Mouse (Mus musculus) MEL (cell line): Measurements from ENCODE around the gene Duox1. TPM values are rescaled to one million over a fixed set of nuclear protein-coding genes. Genes with fewer than 3 reads are reported as not detected.

ENCODE experiments used
- DNase-seq: peaks from one replicate; pipeline ENCODE4 v3.0.0; 2011; ENCODE audit warnings: low read depth, low spot score
- H3K27ac ChIP-seq: 2 replicates; pipeline ENCODE4 v1.5.1; 2012; ENCODE audit warnings: low read depth, mild to moderate bottlenecking, control low read depth, low read length, moderate library complexity; ENCODE audit not compliant: control insufficient read depth
- H3K27me3 ChIP-seq, 2 experiments: fragments of 150-350 bp in 1 of 2; sonication (generic) in 1 of 2; 2 replicates each; pipeline ENCODE4 v1.6.1; 2012; ENCODE audit warnings: low read length in 2 of 2, mild to moderate bottlenecking in 2 of 2, improper control_type of control experiment in 1 of 2, moderate library complexity in 1 of 2; ENCODE audit not compliant: insufficient read depth in 2 of 2, control insufficient read depth in 1 of 2
- H3K36me3 ChIP-seq, 2 experiments: 2 replicates each; pipeline ENCODE4 v1.6.1; 2012 to 2014; ENCODE audit warnings: low read length in 2 of 2, improper control_type of control experiment in 1 of 2, inconsistent platforms in 1 of 2, mild to moderate bottlenecking in 1 of 2; ENCODE audit not compliant: insufficient read depth in 2 of 2, control insufficient read depth in 1 of 2
- H3K4me1 ChIP-seq, 2 experiments: fragments of 150-350 bp in 1 of 2; sonication (generic) in 1 of 2; 2 replicates each; pipeline ENCODE4 v1.6.1; 2012; ENCODE audit warnings: low read length in 2 of 2, improper control_type of control experiment in 1 of 2, mild to moderate bottlenecking in 1 of 2; ENCODE audit not compliant: insufficient read depth in 2 of 2, control insufficient read depth in 1 of 2
- H3K4me3 ChIP-seq, 2 experiments: fragments of 150-350 bp in 1 of 2; sonication (generic) in 1 of 2; 2 replicates each; pipeline ENCODE4 v1.5.1; 2012; ENCODE audit warnings: low read depth in 2 of 2, low read length in 2 of 2, mild to moderate bottlenecking in 2 of 2, moderate library complexity in 2 of 2, control low read depth in 1 of 2, improper control_type of control experiment in 1 of 2; ENCODE audit not compliant: control insufficient read depth in 1 of 2, insufficient read depth in 1 of 2
- H3K79me2 ChIP-seq: 2 replicates; pipeline ENCODE4 v1.6.1; 2012; ENCODE audit warnings: mild to moderate bottlenecking, low read length, moderate library complexity; ENCODE audit not compliant: control insufficient read depth, poor library complexity, insufficient read depth
- H3K9ac ChIP-seq: 2 replicates; pipeline ENCODE4 v1.6.1; 2012; ENCODE audit warnings: low read depth, mild to moderate bottlenecking, control low read depth, low read length, moderate library complexity; ENCODE audit not compliant: control insufficient read depth, poor library complexity, severe bottlenecking
- H3K9me3 ChIP-seq: fragments of 150-350 bp; sonication (generic); replicated peaks from 2 replicates; pipeline ENCODE4 v1.6.1; 2012; ENCODE audit warnings: mild to moderate bottlenecking, low read length, improper control_type of control experiment, moderate library complexity; ENCODE audit not compliant: insufficient read depth
- BHLHE40 ChIP-seq: IDR thresholded peaks from 2 replicates; pipeline ENCODE4 v1.6.1; 2012; ENCODE audit warnings: low read depth, mild to moderate bottlenecking, inconsistent platforms, low read length, improper control_type of control experiment, borderline replicate concordance
- CHD1 ChIP-seq: IDR thresholded peaks from 2 replicates; pipeline ENCODE4 v1.6.1; 2012; ENCODE audit warnings: low read depth, mild to moderate bottlenecking, inconsistent platforms, low read length, improper control_type of control experiment
- CTCF ChIP-seq, 3 experiments: IDR thresholded peaks in 2 of 3; conservative IDR thresholded peaks in 1 of 3; 2 replicates each; pipeline ENCODE4 v1.5.1; 2011 to 2012; ENCODE audit warnings: low read length in 3 of 3, low read depth in 2 of 3, mild to moderate bottlenecking in 2 of 3, improper control_type of control experiment in 1 of 3, inconsistent platforms in 1 of 3, mixed read lengths in 1 of 3, moderate library complexity in 1 of 3; ENCODE audit not compliant: control insufficient read depth in 1 of 3, insufficient read depth in 1 of 3, poor library complexity in 1 of 3, severe bottlenecking in 1 of 3
- E2F4 ChIP-seq: IDR thresholded peaks from 2 replicates; pipeline ENCODE4 v1.6.1; 2011; ENCODE audit warnings: low read depth, low read length, improper control_type of control experiment, borderline replicate concordance
- ELF1 ChIP-seq: IDR thresholded peaks from 2 replicates; pipeline ENCODE4 v1.6.1; 2014; ENCODE audit warnings: low read depth, mild to moderate bottlenecking, inconsistent platforms, low read length, improper control_type of control experiment, moderate library complexity
- GABPA ChIP-seq: IDR thresholded peaks from 2 replicates; pipeline ENCODE4 v1.6.1; 2012; ENCODE audit warnings: low read depth, mild to moderate bottlenecking, inconsistent platforms, low read length, improper control_type of control experiment, moderate library complexity
- GATA1 ChIP-seq: IDR thresholded peaks from 2 replicates; pipeline ENCODE4 v1.6.1; 2011; ENCODE audit warnings: low read depth, low read length, improper control_type of control experiment
- JUND ChIP-seq: IDR thresholded peaks from 2 replicates; pipeline ENCODE4 v1.6.1; 2011; ENCODE audit warnings: low read depth, mild to moderate bottlenecking, improper control_type of control experiment, low read length
- MAFK ChIP-seq: IDR thresholded peaks from 2 replicates; pipeline ENCODE4 v1.6.1; 2011; ENCODE audit warnings: low read depth, mild to moderate bottlenecking, low read length, improper control_type of control experiment, borderline replicate concordance
- MAX ChIP-seq: IDR thresholded peaks from 2 replicates; pipeline ENCODE4 v1.6.1; 2011; ENCODE audit warnings: low read length, improper control_type of control experiment
- MAZ ChIP-seq: IDR thresholded peaks from 2 replicates; pipeline ENCODE4 v1.6.1; 2012; ENCODE audit warnings: low read depth, mild to moderate bottlenecking, inconsistent platforms, low read length, improper control_type of control experiment
- NELFE ChIP-seq: IDR thresholded peaks from 2 replicates; pipeline ENCODE4 v1.6.1; 2011; ENCODE audit warnings: low read depth, low read length, improper control_type of control experiment
- POLR2AphosphoS2 ChIP-seq: IDR thresholded peaks from 2 replicates; pipeline ENCODE4 v1.6.1; 2011; ENCODE audit warnings: low read length, improper control_type of control experiment
- SIN3A ChIP-seq: IDR thresholded peaks from 2 replicates; pipeline ENCODE4 v1.6.1; 2012; ENCODE audit warnings: low read length, improper control_type of control experiment, inconsistent platforms
- TCF12 ChIP-seq: IDR thresholded peaks from 2 replicates; pipeline ENCODE4 v1.6.1; 2014; ENCODE audit warnings: low read depth, mild to moderate bottlenecking, inconsistent platforms, low read length, improper control_type of control experiment, moderate library complexity
- UBTF ChIP-seq: IDR thresholded peaks from 2 replicates; pipeline ENCODE4 v1.6.1; 2012; ENCODE audit warnings: low read depth, mild to moderate bottlenecking, inconsistent platforms, low read length, improper control_type of control experiment, moderate library complexity, borderline replicate concordance; ENCODE audit not compliant: insufficient read depth
- USF1 ChIP-seq: IDR thresholded peaks from 2 replicates; pipeline ENCODE4 v1.6.1; 2014; ENCODE audit warnings: low read depth, mild to moderate bottlenecking, inconsistent platforms, low read length, improper control_type of control experiment, moderate library complexity
- ZC3H11A ChIP-seq: IDR thresholded peaks from 2 replicates; pipeline ENCODE4 v1.6.1; 2012; ENCODE audit warnings: low read depth, mild to moderate bottlenecking, inconsistent platforms, low read length, improper control_type of control experiment
- polyA plus RNA-seq, 2 experiments: library from polyadenylated mRNA; stranded (reverse) in 1 of 2; unstranded in 1 of 2; fragments of >175 nt in 1 of 2; fragments of >200 nt in 1 of 2; gene quantifications; 2 replicates each; pipeline versions ENCODE4 v1.2.1 to v1.2.4; 2012; ENCODE audit warnings: low replicate concordance in 2 of 2, low read depth in 1 of 2; ENCODE audit not compliant: insufficient read length in 2 of 2, insufficient read depth in 1 of 2, missing spikeins in 1 of 2
- total RNA-seq: library from RNA; depleted of rRNA; stranded (reverse); fragments of 300-350 nt; gene quantifications from 2 replicates; pipeline ENCODE4 v1.2.3, GENCODE M21; 2012

The Duox1 gene
- total and polyA plus RNA-seq, 3 experiments = 0.01 TPM; not detected in 2

DNA sequence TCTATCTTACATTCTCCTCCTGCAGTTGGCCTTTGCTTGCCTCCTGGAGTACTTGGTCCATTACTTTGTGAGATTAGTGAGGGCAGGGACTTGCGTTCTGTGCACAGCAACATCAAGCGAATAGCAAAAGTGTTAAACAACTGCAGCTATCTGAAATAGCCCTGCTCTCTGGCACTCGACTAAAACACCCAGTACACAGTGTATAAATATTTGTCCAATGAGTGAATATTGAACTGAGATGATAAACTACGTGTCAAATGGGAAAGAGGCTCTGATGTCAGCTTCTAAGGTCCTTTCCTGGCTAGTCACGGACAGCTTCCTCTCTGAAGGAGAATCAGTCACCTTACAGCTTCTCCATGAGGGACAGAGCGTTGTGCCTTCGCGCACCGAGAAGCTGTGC is 31.4 kb upstream of the Duox1 start:
- DNase-seq = no peak
- no peak for TF ChIP-seq GATA1
- no peaks in the 10 kb centered on the region for H3K36me3 ChIP-seq

DNA sequence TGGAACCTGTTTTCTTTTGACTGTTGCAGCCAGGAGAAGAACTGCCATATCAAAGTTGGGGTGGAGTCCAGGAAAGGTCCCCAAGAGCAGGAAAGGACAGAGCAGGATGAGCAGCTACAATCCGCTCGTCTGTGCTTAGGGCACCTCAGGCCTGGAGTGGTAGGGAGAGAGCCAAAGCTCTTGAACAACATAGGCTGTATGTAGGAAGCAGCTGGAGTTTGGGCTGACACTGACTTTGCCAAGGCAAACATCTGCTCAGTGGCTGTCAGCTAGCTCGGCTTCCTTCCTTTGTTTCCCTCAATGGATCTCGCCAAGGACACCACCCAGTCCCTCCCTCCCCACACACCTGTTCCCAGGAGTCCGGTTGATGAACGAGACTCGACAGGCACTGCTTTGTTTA is 29.3 kb upstream of the Duox1 start:
- DNase-seq = no peak
- Histone ChIP-seq H3K27me3 (no peaks in the 10 kb centered on the region), H3K4me3 (no peak overlapping the region), H3K9me3 (no peaks in the 10 kb centered on the region), H3K4me1 (no peaks in the 10 kb centered on the region), H3K79me2 (no peaks in the 10 kb centered on the region), H3K36me3 (no peaks in the 10 kb centered on the region), H3K9ac (no peak overlapping the region), H3K27ac (no peak overlapping the region)
- no peak for TF ChIP-seq USF1
- TF ChIP-seq ZC3H11A = no peak
- TF ChIP-seq ELF1 = no peak
- no peak for TF ChIP-seq SIN3A
- no peak for TF ChIP-seq CHD1
- no peak for TF ChIP-seq MAX
- TF ChIP-seq TCF12 = no peak
- TF ChIP-seq JUND = no peak

More for the DNA sequence above, 31.4 kb upstream of the Duox1 start:
- Histone ChIP-seq H3K4me1 (no peaks in the 10 kb centered on the region), H3K79me2 (no peaks in the 10 kb centered on the region), H3K9me3 (no peaks in the 10 kb centered on the region), H3K27ac (no peak overlapping the region), H3K27me3 (no peaks in the 10 kb centered on the region), H3K9ac (no peak overlapping the region), H3K4me3 (no peak overlapping the region)

DNA sequence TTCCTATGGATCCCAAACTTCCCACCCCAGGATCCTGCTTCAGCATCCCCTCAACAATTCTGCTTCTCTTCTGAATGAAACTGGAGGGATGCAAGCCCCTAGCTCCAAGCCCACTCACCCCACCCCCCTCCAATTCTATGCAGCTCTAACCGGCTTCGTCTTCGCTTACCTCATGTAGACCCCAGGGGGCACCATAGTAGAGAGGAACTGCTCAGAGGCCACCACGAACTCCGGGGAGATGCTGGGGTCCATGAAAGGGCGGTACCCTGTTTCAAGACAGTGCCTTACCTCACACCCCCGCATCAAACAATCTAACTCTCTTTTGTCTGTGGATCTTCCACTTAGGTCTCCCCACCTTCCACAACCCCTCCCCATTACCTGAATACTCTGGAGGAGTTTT is 20.6 kb upstream of the Duox1 start:
- Histone ChIP-seq H3K36me3 (no peaks in the 10 kb centered on the region), H3K4me1 (no peaks in the 10 kb centered on the region), H3K4me3 (no peak overlapping the region), H3K79me2 (no peaks in the 10 kb centered on the region), H3K27ac (no peak overlapping the region), H3K9ac (no peak overlapping the region), H3K27me3 (no peaks in the 10 kb centered on the region; a peak in 1 of 4 replicates), H3K9me3 (no peaks in the 10 kb centered on the region)
- no peak for TF ChIP-seq SIN3A
- TF ChIP-seq ZC3H11A = no peak
- no peak for TF ChIP-seq MAZ
- TF ChIP-seq NELFE = no peak
- TF ChIP-seq BHLHE40 = no peak
- no peak for TF ChIP-seq CTCF (IDR thresholded peaks at IDR 0.05 in 2 of 3, conservative IDR thresholded peaks at IDR 0.05 in 1 of 3; ENCODE audit: control insufficient read depth in 1 of 3, insufficient read depth in 1 of 3, low read depth in 2 of 3, low read length in 3 of 3, poor library complexity in 1 of 3, severe bottlenecking in 1 of 3)
- no peak for TF ChIP-seq E2F4
- no peak for TF ChIP-seq UBTF
- TF ChIP-seq POLR2AphosphoS2 = no peak
- no peak for TF ChIP-seq GABPA
- TF ChIP-seq MAFK = no peak
- no peak for TF ChIP-seq JUND
- DNase-seq = no peak
